Mouse (Mus musculus) lung, postnatal 14 days (tissue): ENCODE results near the gene Gm20517.

ENCODE experiments used
- DNase-seq: peaks from one replicate; pipeline ENCODE4 v3.0.0; 2021

Gene Gm20517

GRCm38 (mm10) chr17:47610849-47611660 is at the start of gene Gm20517, which contains the start of the genes Bysl and Med20:
Gm20517 (plus strand) TSS chr17:47611589.
Bysl (minus strand) TSS chr17:47611492.
Med20 (plus strand) TSS chr17:47611582.
- peak; percentile 98 for DNase-seq

GRCm38 (mm10) chr17:47562875-47563274 is 48.5 kb upstream of the Gm20517 start:
- no peak for DNase-seq

GRCm38 (mm10) chr17:47564612-47565011 is 46.8 kb upstream of the Gm20517 start:
- no peak for DNase-seq

GRCm38 (mm10) chr17:47566133-47566532 is 45.3 kb upstream of the Gm20517 start:
- no peak for DNase-seq

GRCm38 (mm10) chr17:47567271-47567670 is 44.1 kb upstream of the Gm20517 start:
- peak; percentile 23 for DNase-seq

- no peak for DNase-seq
Observed at GRCm38 (mm10) chr17:47568389-47568788, 43.0 kb upstream of the Gm20517 start.

GRCm38 (mm10) chr17:47568951-47569527 is 42.4 kb upstream of the Gm20517 start:
- no peak for DNase-seq

- DNase-seq = no peak
Observed at GRCm38 (mm10) chr17:47571621-47572020, 39.8 kb upstream of the Gm20517 start.

GRCm38 (mm10) chr17:47572436-47572835 is 39.0 kb upstream of the Gm20517 start:
- no peak for DNase-seq

- DNase-seq = peak; percentile 54
Observed at GRCm38 (mm10) chr17:47574028-47574427, 37.4 kb upstream of the Gm20517 start.

GRCm38 (mm10) chr17:47574830-47575229 is 36.6 kb upstream of the Gm20517 start:
- DNase-seq = no peak

GRCm38 (mm10) chr17:47578655-47579054 is 32.7 kb upstream of the Gm20517 start:
- DNase-seq = no peak

- no peak for DNase-seq
Observed at GRCm38 (mm10) chr17:47580962-47581361, 30.4 kb upstream of the Gm20517 start.

GRCm38 (mm10) chr17:47588517-47588916 is 22.9 kb upstream of the Gm20517 start:
- DNase-seq = no peak

- DNase-seq = no peak
Observed at GRCm38 (mm10) chr17:47591073-47591472, 20.3 kb upstream of the Gm20517 start.

GRCm38 (mm10) chr17:47593215-47593853 is 18.1 kb upstream of the Gm20517 start:
- peak; percentile 97 for DNase-seq

- peak; percentile 12 for DNase-seq
Observed at GRCm38 (mm10) chr17:47593854-47594182, 17.6 kb upstream of the Gm20517 start.

GRCm38 (mm10) chr17:47594183-47594968 is 17.0 kb upstream of the Gm20517 start:
- peak; percentile 44 for DNase-seq

GRCm38 (mm10) chr17:47594969-47595247 is 16.5 kb upstream of the Gm20517 start:
- DNase-seq = no peak

- peak; percentile 58 for DNase-seq
Observed at GRCm38 (mm10) chr17:47595248-47596161, 15.9 kb upstream of the Gm20517 start.

GRCm38 (mm10) chr17:47596162-47596838 is 15.1 kb upstream of the Gm20517 start:
- no peak for DNase-seq

GRCm38 (mm10) chr17:47596839-47597164 is 14.6 kb upstream of the Gm20517 start:
- peak; percentile 13 for DNase-seq
